Mouse (Mus musculus) ES-E14 (cell line): Measurements from ENCODE around the gene Dnmt3a.

ENCODE experiments used
- CHD2 ChIP-seq: IDR thresholded peaks from 2 replicates; pipeline ENCODE4 v1.6.1; 2014; ENCODE audit warnings: mild to moderate bottlenecking, low read depth, low read length, inconsistent platforms
- HCFC1 ChIP-seq: IDR thresholded peaks from 2 replicates; pipeline ENCODE4 v1.6.1; 2012; ENCODE audit warnings: low read length, inconsistent platforms, borderline replicate concordance; ENCODE audit not compliant: insufficient read depth
- MAFK ChIP-seq: IDR thresholded peaks from 2 replicates; pipeline ENCODE4 v1.6.1; 2014; ENCODE audit warnings: mild to moderate bottlenecking, low read depth, low read length, inconsistent platforms; ENCODE audit not compliant: insufficient read depth
- ZC3H11A ChIP-seq: IDR thresholded peaks from 2 replicates; pipeline ENCODE4 v1.6.1; 2012; ENCODE audit warnings: low read depth, mild to moderate bottlenecking, inconsistent platforms, low read length, borderline replicate concordance
- ZNF384 ChIP-seq: IDR thresholded peaks from 2 replicates; pipeline ENCODE4 v1.6.1; 2012; ENCODE audit warnings: low read depth, low read length, inconsistent platforms

DNA sequence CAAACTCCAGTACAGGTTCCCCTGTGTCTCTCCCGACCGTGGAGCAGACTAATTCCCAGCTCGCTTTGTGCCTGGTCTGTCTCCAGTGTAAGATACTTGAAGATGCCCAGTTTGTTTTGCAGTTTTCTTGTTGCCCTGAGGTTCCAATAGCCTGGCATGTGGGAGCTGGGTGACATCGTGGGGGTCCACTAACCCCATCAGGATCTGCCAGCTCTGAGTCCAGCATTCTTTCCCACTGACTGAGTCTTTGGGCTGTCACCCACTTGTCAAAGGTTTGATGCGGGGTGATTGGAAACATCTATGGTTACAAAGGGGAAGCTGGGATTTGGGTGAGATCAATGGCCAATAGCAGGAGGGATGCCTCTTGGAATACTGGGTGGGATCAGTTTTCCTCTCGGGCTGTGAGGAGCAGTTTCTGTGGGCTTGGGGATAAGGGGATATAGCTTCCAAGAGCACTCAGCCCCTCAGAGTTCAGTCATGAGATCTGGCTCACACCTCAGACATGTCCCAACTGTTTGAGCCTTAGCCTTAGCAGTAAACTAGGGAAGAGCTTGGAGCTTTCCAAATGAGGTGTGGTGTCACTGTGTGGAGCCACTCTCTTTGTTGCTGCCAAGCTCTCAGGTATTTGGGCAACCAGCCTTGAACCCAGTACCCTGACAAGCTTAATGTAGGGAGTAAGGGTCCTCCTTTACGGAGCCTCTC is 27.4 kb downstream of the Dnmt3a start:
- TF ChIP-seq HCFC1 (no peak), CHD2 (no peak), ZC3H11A (no peak), ZNF384 (no peak), MAFK (no peak)
